Mouse (Mus musculus) MEL (cell line): ENCODE results near the gene Lhfp. TPM values are rescaled to one million over a fixed set of nuclear protein-coding genes. Genes with fewer than 3 reads are reported as not detected.

Experiments
- polyA plus RNA-seq, 2 experiments: library from polyadenylated mRNA; stranded (reverse) in 1 of 2; unstranded in 1 of 2; fragments of >175 nt in 1 of 2; fragments of >200 nt in 1 of 2; gene quantifications; 2 replicates each; pipeline versions ENCODE4 v1.2.1 to v1.2.4; 2012; ENCODE audit warnings: low replicate concordance in 2 of 2, low read depth in 1 of 2; ENCODE audit not compliant: insufficient read length in 2 of 2, insufficient read depth in 1 of 2, missing spikeins in 1 of 2
- total RNA-seq: library from RNA; depleted of rRNA; stranded (reverse); fragments of 300-350 nt; gene quantifications from 2 replicates; pipeline ENCODE4 v1.2.3, GENCODE M21; 2012; rRNA removed

Lhfp gene
- total and polyA plus RNA-seq, 3 experiments = not detected

Other genes with a start within 250 kb of the Lhfp start
- 15.6 and 16.6 TPM in 2 replicates for gene Cog6, start 24.3 kb upstream of the Lhfp start, total RNA-seq
- 10 to 100 TPM in 1 of 2 experiments, not detected in 1; 21.6 TPM for gene Cog6, start 24.3 kb upstream of the Lhfp start, polyA plus RNA-seq